Mouse (Mus musculus) ES-E14 (cell line): ENCODE measurements at regions not wholly inside any gene's neighbourhood (a gene's known extent, or its start where the extent isn't known, plus 50 kb on each side); places are given as distances from the start of the nearest gene placed in this dataset.
"Not testable (repeated sequence)": the region's sequence is repeated elsewhere in the genome, so short reads cannot be mapped to it uniquely, and the experiment has no call there.

ENCODE experiments used
- DNase-seq: peaks from one replicate; pipeline ENCODE4 v3.0.0-alpha.2; 2013; ENCODE audit warnings: low read depth, low spot score
- H3K27ac ChIP-seq: 2 replicates; pipeline ENCODE4 v1.5.1; 2012; ENCODE audit warnings: low read depth, mild to moderate bottlenecking, low read length, moderate library complexity, mixed read lengths; ENCODE audit not compliant: poor library complexity, insufficient read depth, severe bottlenecking
- H3K36me3 ChIP-seq: 2 replicates; pipeline ENCODE4 v1.6.1; 2012; ENCODE audit warnings: mild to moderate bottlenecking, low read length, moderate library complexity, mixed read lengths; ENCODE audit not compliant: control insufficient read depth, poor library complexity, insufficient read depth, severe bottlenecking
- H3K4me1 ChIP-seq, 2 experiments: fragments of 150-350 bp in 1 of 2; sonication (generic) in 1 of 2; 2 replicates each; pipeline ENCODE4 v1.6.1; 2012; ENCODE audit warnings: low read length in 2 of 2, mild to moderate bottlenecking in 1 of 2, mixed read lengths in 1 of 2; ENCODE audit not compliant: control insufficient read depth in 2 of 2, insufficient read depth in 2 of 2, poor library complexity in 1 of 2
- H3K4me3 ChIP-seq, 2 experiments: fragments of 150-350 bp in 1 of 2; sonication (generic) in 1 of 2; 2 replicates each; pipeline ENCODE4 v1.5.1; 2012; ENCODE audit warnings: low read length in 2 of 2, low read depth in 1 of 2, mild to moderate bottlenecking in 1 of 2, mixed read lengths in 1 of 2; ENCODE audit not compliant: insufficient read depth in 1 of 2, poor library complexity in 1 of 2, severe bottlenecking in 1 of 2
- H3K9ac ChIP-seq: 2 replicates; pipeline ENCODE4 v1.6.1; 2012; ENCODE audit warnings: low read depth, mild to moderate bottlenecking, low read length, mixed read lengths; ENCODE audit not compliant: poor library complexity, insufficient read depth, severe bottlenecking
- H3K9me3 ChIP-seq: fragments of 150-350 bp; sonication (generic); 2 replicates; pipeline ENCODE4 v1.6.1; 2012; ENCODE audit warnings: low read depth, mild to moderate bottlenecking, low read length; ENCODE audit not compliant: control insufficient read depth, insufficient read depth
- CHD2 ChIP-seq: IDR thresholded peaks from 2 replicates; pipeline ENCODE4 v1.6.1; 2014; ENCODE audit warnings: mild to moderate bottlenecking, low read depth, low read length, inconsistent platforms
- HCFC1 ChIP-seq: IDR thresholded peaks from 2 replicates; pipeline ENCODE4 v1.6.1; 2012; ENCODE audit warnings: low read length, inconsistent platforms, borderline replicate concordance; ENCODE audit not compliant: insufficient read depth
- MAFK ChIP-seq: IDR thresholded peaks from 2 replicates; pipeline ENCODE4 v1.6.1; 2014; ENCODE audit warnings: mild to moderate bottlenecking, low read depth, low read length, inconsistent platforms; ENCODE audit not compliant: insufficient read depth
- ZC3H11A ChIP-seq: IDR thresholded peaks from 2 replicates; pipeline ENCODE4 v1.6.1; 2012; ENCODE audit warnings: low read depth, mild to moderate bottlenecking, inconsistent platforms, low read length, borderline replicate concordance
- ZNF384 ChIP-seq: IDR thresholded peaks from 2 replicates; pipeline ENCODE4 v1.6.1; 2012; ENCODE audit warnings: low read depth, low read length, inconsistent platforms
- in situ Hi-C, 2 experiments: fragments of 600-800 bp; cut with MboI; formaldehyde crosslinking; loops; one replicate each; pipeline ENCODE4 v1.15.1; 2025; ENCODE audit warnings: low sequenced_read_pairs in 2 of 2, inconsistent platforms in 1 of 2; ENCODE audit not compliant: unreplicated experiment in 2 of 2

- Histone ChIP-seq H3K9ac (no peak overlapping the region), H3K36me3 (no peaks in the 10 kb centered on the region), H3K27ac (no peak overlapping the region), H3K4me1 (peaks cover 9 to 13% of the 10 kb centered on the region in 2 experiments), H3K9me3 (no peaks in the 10 kb centered on the region), H3K4me3 (no peak overlapping the region)
- TF ChIP-seq ZNF384 (no peak), HCFC1 (no peak), CHD2 (no peak), MAFK (no peak), ZC3H11A (no peak)
- DNase-seq = no peak
- in situ Hi-C loops = no loop called here
These were observed 119.6 kb downstream of the Enc1 start for GRCm38 (mm10) chr13:97360551-97360950.

DNA sequence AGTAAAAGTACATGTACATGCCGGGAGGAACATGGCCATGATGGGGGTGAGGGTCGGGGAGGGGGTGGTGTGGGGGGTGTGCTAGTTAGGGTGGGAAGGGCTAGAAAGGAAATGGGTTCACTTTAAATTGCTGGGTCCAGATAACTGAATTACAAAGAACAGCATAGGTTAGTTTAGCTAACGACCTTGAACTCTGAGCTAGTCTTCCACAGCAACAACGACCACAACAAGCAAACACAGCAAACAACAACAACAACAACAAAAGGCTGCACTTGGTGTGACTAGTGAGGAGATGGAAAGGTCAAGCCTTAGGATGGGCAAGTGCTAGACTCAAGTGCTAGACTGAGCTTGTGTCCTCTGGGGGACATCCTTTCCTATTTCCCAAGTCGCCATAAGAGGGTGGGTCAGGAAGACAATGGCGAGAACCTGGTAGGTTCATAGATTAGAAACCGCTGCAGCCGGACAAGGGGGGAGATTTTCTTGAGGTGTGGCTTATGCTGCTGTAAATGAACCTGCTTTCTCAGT is 117.9 kb downstream of the Enc1 start:
- H3K4me3 ChIP-seq = no peak overlapping the region
- no peak for DNase-seq
- H3K27ac ChIP-seq = peak overlapping the region; percentile 33; the same call in 1 of the 2 replicates
- in situ Hi-C loops = no loop called here
- H3K4me1 ChIP-seq = peaks cover 10% of the 10 kb centered on the region in 2 experiments
- no peaks in the 10 kb centered on the region for H3K9me3 ChIP-seq
- no peaks in the 10 kb centered on the region for H3K36me3 ChIP-seq
- no peak for TF ChIP-seq HCFC1
- TF ChIP-seq ZC3H11A = no peak
- no peak for TF ChIP-seq CHD2
- TF ChIP-seq ZNF384 = no peak
- TF ChIP-seq MAFK = no peak
- H3K9ac ChIP-seq = no peak overlapping the region

DNA sequence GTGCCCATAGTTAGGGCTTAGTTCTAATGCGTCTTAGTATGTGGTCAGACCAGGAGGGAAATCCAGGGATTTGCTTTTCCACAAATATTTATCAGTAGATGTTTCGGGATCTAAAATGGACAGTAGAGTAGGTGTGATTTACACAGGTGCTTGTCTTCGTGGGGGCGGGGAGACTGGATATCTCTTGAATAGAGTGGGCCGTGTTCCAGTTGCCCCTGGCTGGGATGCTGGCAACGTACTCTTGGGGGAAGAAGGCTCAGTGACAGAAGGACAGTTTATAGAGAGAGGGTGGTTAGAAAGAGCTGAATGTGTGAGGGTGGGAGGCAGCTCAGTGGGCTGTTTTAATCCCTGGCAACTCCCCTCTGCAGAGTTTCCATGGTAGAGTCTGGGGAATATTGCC is 117.4 kb downstream of the Enc1 start:
- Histone ChIP-seq H3K9ac (no peak overlapping the region), H3K4me1 (peaks cover 10% of the 10 kb centered on the region in 2 experiments), H3K4me3 (no peak overlapping the region), H3K9me3 (no peaks in the 10 kb centered on the region), H3K36me3 (no peaks in the 10 kb centered on the region), H3K27ac (peak overlapping the region; percentile 33)
- in situ Hi-C loops = no loop called here
- no peak for DNase-seq
- TF ChIP-seq MAFK = no peak

- TF ChIP-seq ZNF384 = no peak
- TF ChIP-seq HCFC1 = no peak
- TF ChIP-seq CHD2 = no peak
- TF ChIP-seq MAFK = no peak
- Histone ChIP-seq H3K9me3 (no peaks in the 10 kb centered on the region), H3K9ac (no peak overlapping the region), H3K4me1 (peaks cover 10% of the 10 kb centered on the region in 2 experiments), H3K27ac (no peak overlapping the region), H3K36me3 (no peaks in the 10 kb centered on the region), H3K4me3 (no peak overlapping the region)
- no peak for DNase-seq
- in situ Hi-C loops = no loop called here
These were observed 116.3 kb downstream of the Enc1 start for GRCm38 (mm10) chr13:97356923-97357807.

DNA sequence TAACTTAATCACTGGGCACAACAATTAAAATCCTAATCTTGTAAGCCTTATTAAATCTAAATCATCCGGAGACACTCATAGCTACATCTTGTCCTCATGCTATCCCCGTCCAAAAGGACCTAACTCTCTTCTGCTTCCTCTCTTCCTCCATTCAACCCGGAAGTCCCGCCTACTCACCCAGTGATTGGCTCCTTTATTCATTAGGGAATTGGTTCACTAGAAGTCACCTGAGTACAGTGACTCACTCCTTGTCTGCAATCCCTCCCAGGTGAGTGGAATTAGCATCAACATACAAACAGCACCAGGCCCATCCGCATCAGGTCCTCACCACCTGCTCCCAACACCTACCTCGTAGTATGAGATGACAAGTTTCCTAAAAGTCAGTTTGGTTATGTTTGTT is 114.5 kb downstream of the Enc1 start:
- in situ Hi-C loops, H3K27ac ChIP-seq, DNase-seq, H3K9ac ChIP-seq, H3K36me3 ChIP-seq, H3K9me3 ChIP-seq, H3K4me1 ChIP-seq: not testable (repeated sequence)
- peak overlapping the region; percentile 29 to 37; a peak in 3 of 4 replicates for H3K4me3 ChIP-seq
